Mouse (Mus musculus): ENCODE data around the gene Dars.
"Not testable (repeated sequence)": the region's sequence is repeated elsewhere in the genome, so short reads cannot be mapped to it uniquely, and the experiment has no call there.

Gene Dars

GRCm38 (mm10) chr1:128344232-128344631 is 72.9 kb downstream of the Dars start:
- in situ Hi-C loops (cut with MboI, MseI): no loop called here

GRCm38 (mm10) chr1:128337708-128338320 is 79.4 kb downstream of the Dars start:
- in situ Hi-C loops (cut with MboI, MseI): no loop called here

- in situ Hi-C loops (cut with MboI, MseI): loop anchor here (5.0 kb wide), 1 partner anchor 63 kb away; no protein-coding TSS in a partner anchor
Observed at GRCm38 (mm10) chr1:128330313-128330712, 86.9 kb downstream of the Dars start.

- in situ Hi-C loops (cut with MboI, MseI): no loop called here
Observed at GRCm38 (mm10) chr1:128328218-128328617, 89.0 kb downstream of the Dars start, which contains the start of gene Lct. Lct (minus strand) TSS chr1:128328318.

- in situ Hi-C loops (cut with MboI, MseI): no loop called here
Observed at GRCm38 (mm10) chr1:128327165-128327564, 90.0 kb downstream of the Dars start.

- in situ Hi-C loops (cut with MboI, MseI): no loop called here
Observed at GRCm38 (mm10) chr1:128324776-128325175, 92.4 kb downstream of the Dars start.

- in situ Hi-C loops (cut with MboI, MseI): no loop called here
Observed at GRCm38 (mm10) chr1:128323026-128323643, 94.0 kb downstream of the Dars start.

GRCm38 (mm10) chr1:128319266-128319665 is 97.9 kb downstream of the Dars start:
- in situ Hi-C loops (cut with MboI, MseI): not testable (repeated sequence)

- in situ Hi-C loops (cut with MboI, MseI): no loop called here
Observed at GRCm38 (mm10) chr1:128314665-128315064, 102.5 kb downstream of the Dars start.

Measured in regulatory T cell (primary cell).